Mouse (Mus musculus) liver, embryonic 16.5 days (tissue): ENCODE measurements around the gene Ahr. TPM values are rescaled to one million over a fixed set of nuclear protein-coding genes. Genes with fewer than 3 reads are reported as not detected.

Experiments
- ATAC-seq: fragments of 200-750 bp; cut with Nextera tagmentation; 2 replicates; pipeline ENCODE4 v1.8.0; 2017; ENCODE audit warnings: low read depth, mild to moderate bottlenecking, moderate number of reproducible peaks, moderate library complexity
- H3K27ac ChIP-seq: fragments of 300-500 bp; sonication (generic); 2 replicates; pipeline ENCODE4 v1.5.1; 2014; ENCODE audit warnings: mild to moderate bottlenecking, low read length
- H3K27me3 ChIP-seq: fragments of 300-500 bp; sonication (generic); 2 replicates; pipeline ENCODE4 v1.6.1; 2014; ENCODE audit warnings: low read depth, low read length, mixed read lengths; ENCODE audit not compliant: control insufficient read depth, insufficient read depth
- H3K36me3 ChIP-seq: fragments of 300-500 bp; sonication (generic); 2 replicates; pipeline ENCODE4 v1.6.1; 2014; ENCODE audit warnings: mild to moderate bottlenecking; ENCODE audit not compliant: control insufficient read depth, insufficient read depth
- H3K4me1 ChIP-seq: fragments of 300-500 bp; sonication (generic); 2 replicates; pipeline ENCODE4 v1.6.1; 2014; ENCODE audit warnings: low read depth, low read length, mixed read lengths; ENCODE audit not compliant: control insufficient read depth
- H3K4me2 ChIP-seq: fragments of 300-500 bp; sonication (generic); 2 replicates; pipeline ENCODE4 v1.6.1; 2014; ENCODE audit warnings: low read depth, low read length, mixed read lengths
- H3K4me3 ChIP-seq: fragments of 300-500 bp; sonication (generic); 2 replicates; pipeline ENCODE4 v1.5.1; 2014; ENCODE audit warnings: low read depth, mild to moderate bottlenecking, low read length
- H3K9ac ChIP-seq: fragments of 300-500 bp; sonication (generic); 2 replicates; pipeline ENCODE4 v1.6.1; 2014; ENCODE audit warnings: low read depth, low read length
- H3K9me3 ChIP-seq: fragments of 300-500 bp; sonication (generic); replicated peaks from 2 replicates; pipeline ENCODE4 v1.6.1; 2016; ENCODE audit warnings: low read length; ENCODE audit not compliant: control insufficient read depth
- WGBS: fragments of 180-500 bp; shearing (Covaris S2); extraction: QIAGEN DNeasy Blood & Tissue Kit; methylation state at CpG from one replicate; pipeline ENCODE4 v1.1.7; 2014; ENCODE audit not compliant: insufficient replicate concordance; 5-methylcytosine and 5-hydroxymethylcytosine counted together
- polyA plus RNA-seq: library from polyadenylated mRNA; unstranded; fragments of >200 nt; fragmentation: Nextera tagmentation; extraction: Ambion mirVana; gene quantifications from 2 replicates; pipeline ENCODE4 v1.2.1, GENCODE M21; 2015

Ahr gene
- polyA plus RNA-seq = 3.8 and 4.1 TPM in 2 replicates

- Histone ChIP-seq H3K27ac (peak within 1 kb of the TSS; percentile 56), H3K4me2 (peak within 1 kb of the TSS; percentile 94), H3K36me3 (no peaks in the 10 kb centered on the region), H3K9me3 (no peaks in the 10 kb centered on the region), H3K4me3 (peak within 1 kb of the TSS; percentile 74), H3K4me1 (no peaks in the 10 kb centered on the region; the same call in 1 of the 2 replicates), H3K27me3 (peaks cover 4% of the 10 kb centered on the region), H3K9ac (peak within 1 kb of the TSS; percentile 66)
- peak; percentile 98 for ATAC-seq
- under 1% methylated on average over 35 of the region's 52 CpGs for WGBS
These were observed at the start of gene Ahr for GRCm38 (mm10) chr12:35534754-35535236. Gene Ahr, minus strand, starts transcription at chr12:35535038.

GRCm38 (mm10) chr12:35578826-35579225, 44.0 kb upstream of the Ahr start:
- H3K27ac ChIP-seq = no peak overlapping the region
- WGBS = 43% methylated on average over 4 of the region's 4 CpGs
- no peaks in the 10 kb centered on the region for H3K36me3 ChIP-seq
- no peak overlapping the region for H3K4me2 ChIP-seq
- no peaks in the 10 kb centered on the region for H3K4me1 ChIP-seq
- H3K4me3 ChIP-seq = no peak overlapping the region
- no peak for ATAC-seq
- no peaks in the 10 kb centered on the region for H3K9me3 ChIP-seq
- no peaks in the 10 kb centered on the region for H3K27me3 ChIP-seq
- H3K9ac ChIP-seq = no peak overlapping the region

GRCm38 (mm10) chr12:35576107-35576506, 41.3 kb upstream of the Ahr start:
- no peak overlapping the region for H3K4me2 ChIP-seq
- WGBS = 38% methylated on average over 4 of the region's 4 CpGs
- H3K9me3 ChIP-seq = no peaks in the 10 kb centered on the region
- H3K4me1 ChIP-seq = no peaks in the 10 kb centered on the region
- no peak overlapping the region for H3K27ac ChIP-seq
- H3K9ac ChIP-seq = no peak overlapping the region
- ATAC-seq = no peak
- H3K27me3 ChIP-seq = no peaks in the 10 kb centered on the region
- H3K36me3 ChIP-seq = no peaks in the 10 kb centered on the region
- no peak overlapping the region for H3K4me3 ChIP-seq

- WGBS = 37% methylated on average over 2 of the region's 2 CpGs
- Histone ChIP-seq H3K36me3 (no peaks in the 10 kb centered on the region), H3K4me1 (no peaks in the 10 kb centered on the region), H3K4me2 (no peak overlapping the region), H3K4me3 (no peak overlapping the region), H3K27ac (no peak overlapping the region), H3K9ac (no peak overlapping the region), H3K27me3 (no peaks in the 10 kb centered on the region), H3K9me3 (no peaks in the 10 kb centered on the region)
- no peak for ATAC-seq
These were observed 38.9 kb upstream of the Ahr start for GRCm38 (mm10) chr12:35573713-35574112.

- WGBS = 46% methylated on average over 3 of the region's 3 CpGs
These were observed 28.0 kb upstream of the Ahr start for GRCm38 (mm10) chr12:35562826-35563225.

GRCm38 (mm10) chr12:35558868-35559267, 24.0 kb upstream of the Ahr start:
- Histone ChIP-seq H3K4me1 (no peaks in the 10 kb centered on the region), H3K27ac (no peak overlapping the region), H3K36me3 (no peaks in the 10 kb centered on the region), H3K4me2 (no peak overlapping the region), H3K9ac (no peak overlapping the region), H3K4me3 (no peak overlapping the region), H3K27me3 (no peaks in the 10 kb centered on the region), H3K9me3 (no peaks in the 10 kb centered on the region)
- 53% methylated on average over 2 of the region's 2 CpGs for WGBS
- no peak for ATAC-seq

More at GRCm38 (mm10) chr12:35562826-35563225, 28.0 kb upstream of the Ahr start:
- no peaks in the 10 kb centered on the region for H3K27me3 ChIP-seq
- H3K9me3 ChIP-seq = no peaks in the 10 kb centered on the region
- H3K4me2 ChIP-seq = no peak overlapping the region
- H3K9ac ChIP-seq = no peak overlapping the region
- no peak overlapping the region for H3K4me3 ChIP-seq
- no peaks in the 10 kb centered on the region for H3K4me1 ChIP-seq
- ATAC-seq = no peak
- H3K36me3 ChIP-seq = no peaks in the 10 kb centered on the region
- no peak overlapping the region for H3K27ac ChIP-seq

GRCm38 (mm10) chr12:35555925-35556324, 21.1 kb upstream of the Ahr start:
- no peak overlapping the region for H3K4me2 ChIP-seq
- no peaks in the 10 kb centered on the region for H3K36me3 ChIP-seq
- H3K4me1 ChIP-seq = no peaks in the 10 kb centered on the region
- no peak overlapping the region for H3K4me3 ChIP-seq
- H3K9me3 ChIP-seq = no peaks in the 10 kb centered on the region
- H3K9ac ChIP-seq = no peak overlapping the region
- no peak overlapping the region for H3K27ac ChIP-seq
- WGBS = 67% methylated on average over 6 of the region's 6 CpGs
- H3K27me3 ChIP-seq = no peaks in the 10 kb centered on the region
- ATAC-seq = peak; percentile 59

GRCm38 (mm10) chr12:35554309-35554708, 19.5 kb upstream of the Ahr start:
- H3K27me3 ChIP-seq = no peaks in the 10 kb centered on the region
- no peak overlapping the region for H3K9ac ChIP-seq
- no peaks in the 10 kb centered on the region for H3K36me3 ChIP-seq
- H3K4me3 ChIP-seq = no peak overlapping the region
- ATAC-seq = no peak
- H3K27ac ChIP-seq = no peak overlapping the region
- no peaks in the 10 kb centered on the region for H3K4me1 ChIP-seq
- H3K4me2 ChIP-seq = no peak overlapping the region
- 46% methylated on average over 4 of the region's 4 CpGs for WGBS
- no peaks in the 10 kb centered on the region for H3K9me3 ChIP-seq

- no peaks in the 10 kb centered on the region for H3K9me3 ChIP-seq
- 61% methylated on average over 3 of the region's 3 CpGs for WGBS
- ATAC-seq = no peak
These were observed 18.3 kb upstream of the Ahr start for GRCm38 (mm10) chr12:35553174-35553573.

More at GRCm38 (mm10) chr12:35553174-35553573, 18.3 kb upstream of the Ahr start:
- Histone ChIP-seq H3K4me2 (no peak overlapping the region), H3K9ac (no peak overlapping the region), H3K4me3 (no peak overlapping the region), H3K27ac (no peak overlapping the region), H3K36me3 (no peaks in the 10 kb centered on the region), H3K27me3 (no peaks in the 10 kb centered on the region), H3K4me1 (no peaks in the 10 kb centered on the region)
